Mouse (Mus musculus) thymus, adult 2 months (tissue): ENCODE measurements around the gene Safb2. TPM values are rescaled to one million over a fixed set of nuclear protein-coding genes. Genes with fewer than 3 reads are reported as not detected.
A peak's percentile ranks its signal among the peaks of the same experiment; 100 is the strongest.

Experiments
- DNase-seq: peaks from one replicate; pipeline ENCODE4 v3.0.0; 2021
- H3K27ac ChIP-seq: fragments of 200-500 bp; 2 replicates; pipeline ENCODE4 v1.5.1; 2012; ENCODE audit warnings: low read length, control low read depth; ENCODE audit not compliant: control insufficient read depth, insufficient read depth
- H3K27me3 ChIP-seq: fragments of 200-500 bp; 2 replicates; pipeline ENCODE4 v1.6.1; 2012; ENCODE audit warnings: mild to moderate bottlenecking, low read length, moderate library complexity, mixed read lengths; ENCODE audit not compliant: control insufficient read depth, insufficient read depth
- H3K36me3 ChIP-seq: fragments of 200-500 bp; 2 replicates; pipeline ENCODE4 v1.6.1; 2012; ENCODE audit warnings: mild to moderate bottlenecking, low read length, moderate library complexity; ENCODE audit not compliant: control insufficient read depth, insufficient read depth
- H3K4me1 ChIP-seq: fragments of 200-500 bp; replicated peaks from 2 replicates; pipeline ENCODE4 v1.6.1; 2012; ENCODE audit warnings: low read length; ENCODE audit not compliant: control insufficient read depth, insufficient read depth
- H3K4me3 ChIP-seq: fragments of 200-500 bp; 2 replicates; pipeline ENCODE4 v1.5.1; 2012; ENCODE audit warnings: mild to moderate bottlenecking, low read length, control low read depth, moderate library complexity; ENCODE audit not compliant: control insufficient read depth, insufficient read depth
- CTCF ChIP-seq: fragments of 200-500 bp; IDR thresholded peaks from 2 replicates; pipeline ENCODE4 v1.5.1; 2012; ENCODE audit warnings: mild to moderate bottlenecking, control low read depth, low read length, moderate library complexity, borderline replicate concordance; ENCODE audit not compliant: control insufficient read depth, poor library complexity, insufficient read depth; ENCODE audit errors: extremely low read depth
- POLR2A ChIP-seq: fragments of 200-500 bp; IDR thresholded peaks from 2 replicates; pipeline ENCODE4 v1.6.1; 2012; ENCODE audit warnings: mild to moderate bottlenecking, low read length, control low read depth, moderate library complexity; ENCODE audit not compliant: control insufficient read depth, poor library complexity, insufficient read depth; ENCODE audit errors: extremely low read depth
- WGBS: fragments of 180-500 bp; shearing (Covaris S2); methylation state at CpG from one replicate; pipeline ENCODE4 v1.1.7; 2018; 5-methylcytosine and 5-hydroxymethylcytosine counted together
- polyA plus RNA-seq: library from polyadenylated mRNA; depleted of rRNA; stranded (reverse); fragments of >200 nt; gene quantifications from 2 replicates; pipeline ENCODE4 v1.2.3, GENCODE M21; 2012

Safb2 gene
- polyA plus RNA-seq, 1 experiment = 196 TPM

- H3K27ac ChIP-seq = peak overlapping the region; percentile 41
- under 1% methylated on average over 61 of the region's 61 CpGs for WGBS
- DNase-seq = no peak
- H3K4me3 ChIP-seq = peak overlapping the region; percentile 62
- TF ChIP-seq POLR2A (no peak), CTCF (no peak)
- H3K36me3 ChIP-seq = peaks cover 32% of the 10 kb centered on the region
- peaks cover 25% of the 10 kb centered on the region for H3K4me1 ChIP-seq
- H3K27me3 ChIP-seq = no peaks in the 10 kb centered on the region
Observed at GRCm38 (mm10) chr17:56585171-56585821, 911 bp upstream of the Safb2 start.

GRCm38 (mm10) chr17:56583611-56584256 lies 651 bp downstream of the Safb2 start:
- Histone ChIP-seq H3K4me3 (peak overlapping the region; percentile 73), H3K36me3 (peaks cover 31% of the 10 kb centered on the region), H3K4me1 (peaks cover 25% of the 10 kb centered on the region), H3K27me3 (no peaks in the 10 kb centered on the region), H3K27ac (peak overlapping the region; percentile 72)
- TF ChIP-seq POLR2A (no peak), CTCF (no peak)
- no peak for DNase-seq
- WGBS = under 1% methylated on average over 33 of the region's 33 CpGs

- peaks cover 25% of the 10 kb centered on the region for H3K4me1 ChIP-seq
- peak overlapping the region; percentile 73 for H3K4me3 ChIP-seq
- no peak overlapping the region for H3K27ac ChIP-seq
- peaks cover 34% of the 10 kb centered on the region for H3K36me3 ChIP-seq
- WGBS = 51% methylated on average over 1 of the region's 1 CpGs
- no peaks in the 10 kb centered on the region for H3K27me3 ChIP-seq
- TF ChIP-seq CTCF (no peak), POLR2A (no peak)
- no peak for DNase-seq
Observed at GRCm38 (mm10) chr17:56583071-56583470, 1.3 kb downstream of the Safb2 start.

- Histone ChIP-seq H3K4me1 (no peaks in the 10 kb centered on the region), H3K27ac (no peak overlapping the region)
Observed at GRCm38 (mm10) chr17:56572939-56573338, 11.4 kb downstream of the Safb2 start.

GRCm38 (mm10) chr17:56572154-56572553 lies 12.2 kb downstream of the Safb2 start:
- peaks cover 79% of the 10 kb centered on the region for H3K36me3 ChIP-seq
- no peak for DNase-seq
- H3K4me1 ChIP-seq = no peaks in the 10 kb centered on the region
- H3K4me3 ChIP-seq = no peak overlapping the region
- H3K27ac ChIP-seq = no peak overlapping the region
- TF ChIP-seq POLR2A = no peak
- no peak for TF ChIP-seq CTCF
- no peaks in the 10 kb centered on the region for H3K27me3 ChIP-seq
- 100% methylated on average over 1 of the region's 1 CpGs for WGBS

More at GRCm38 (mm10) chr17:56572939-56573338, 11.4 kb downstream of the Safb2 start:
- H3K4me3 ChIP-seq = no peak overlapping the region
- no peak for TF ChIP-seq CTCF
- TF ChIP-seq POLR2A = no peak
- DNase-seq = no peak
- peaks cover 79% of the 10 kb centered on the region for H3K36me3 ChIP-seq
- H3K27me3 ChIP-seq = no peaks in the 10 kb centered on the region
- WGBS = 98% methylated on average over 3 of the region's 3 CpGs

- 98% methylated on average over 4 of the region's 4 CpGs for WGBS
Observed at GRCm38 (mm10) chr17:56570287-56570686, 14.1 kb downstream of the Safb2 start.

More at GRCm38 (mm10) chr17:56570287-56570686, 14.1 kb downstream of the Safb2 start:
- Histone ChIP-seq H3K4me1 (no peaks in the 10 kb centered on the region), H3K4me3 (no peak overlapping the region), H3K27me3 (no peaks in the 10 kb centered on the region), H3K36me3 (peaks cover 86% of the 10 kb centered on the region), H3K27ac (no peak overlapping the region)
- no peak for TF ChIP-seq POLR2A
- TF ChIP-seq CTCF = no peak
- no peak for DNase-seq
